Mouse (Mus musculus): Measurements from ENCODE around the gene Txnrd2. TPM values are rescaled to one million over a fixed set of nuclear protein-coding genes. Genes with fewer than 3 reads are reported as not detected.
A peak's percentile ranks its signal among the peaks of the same experiment; 100 is the strongest.

Txnrd2 gene
- polyA plus RNA-seq, 1 experiment from 2014 or later, result 26.1 TPM

- Histone ChIP-seq H3K4me3 (replicated peaks) (no peak overlapping the region), H3K4me2 (no peak overlapping the region), H3K36me3 (peaks cover 14% of the 10 kb centered on the region; the same call in 1 of the 2 replicates), H3K4me1 (replicated peaks) (peaks cover 27% of the 10 kb centered on the region), H3K9me3 (no peaks in the 10 kb centered on the region), H3K9ac (replicated peaks) (no peak overlapping the region), H3K27ac (no peak overlapping the region; the same call in 1 of the 2 replicates), H3K27me3 (peaks cover 10% of the 10 kb centered on the region; the same call in 1 of the 2 replicates)
- ATAC-seq (ENCODE audit: insufficient number of reproducible peaks, insufficient read depth, low FRiP score, low TSS enrichment, low read depth), result no peak
Observed at GRCm38 (mm10) chr16:18458661-18459060, 32.5 kb downstream of the Txnrd2 start.

GRCm38 (mm10) chr16:18459335-18459954 lies 33.3 kb downstream of the Txnrd2 start:
- ATAC-seq (ENCODE audit: insufficient number of reproducible peaks, insufficient read depth, low FRiP score, low TSS enrichment, low read depth), result peak; percentile 5; the same call in 1 of the 2 replicates
- Histone ChIP-seq H3K27ac (peak overlapping the region; percentile 56), H3K36me3 (peaks cover 12% of the 10 kb centered on the region; the same call in 1 of the 2 replicates), H3K4me3 (replicated peaks) (no peak overlapping the region), H3K27me3 (peaks cover 10% of the 10 kb centered on the region; the same call in 1 of the 2 replicates), H3K9ac (replicated peaks) (no peak overlapping the region; the same call in none of the 2 replicates), H3K4me2 (peak overlapping the region; percentile 40), H3K4me1 (replicated peaks) (peaks cover 30% of the 10 kb centered on the region), H3K9me3 (no peaks in the 10 kb centered on the region)
- 17% methylated on average over 12 of the region's 12 CpGs for WGBS

- peak; percentile 44 for ATAC-seq (ENCODE audit: insufficient number of reproducible peaks, insufficient read depth, low FRiP score, low TSS enrichment, low read depth)
- Histone ChIP-seq H3K27ac (peak overlapping the region; percentile 56), H3K9ac (replicated peaks) (no peak overlapping the region; the same call in 1 of the 2 replicates), H3K27me3 (peaks cover 10% of the 10 kb centered on the region; the same call in 1 of the 2 replicates), H3K4me2 (peak overlapping the region; percentile 40), H3K4me3 (replicated peaks) (no peak overlapping the region), H3K9me3 (no peaks in the 10 kb centered on the region), H3K36me3 (peaks cover 7% of the 10 kb centered on the region; the same call in 1 of the 2 replicates), H3K4me1 (replicated peaks) (peaks cover 30% of the 10 kb centered on the region)
- 1% methylated on average over 11 of the region's 11 CpGs for WGBS
Observed at GRCm38 (mm10) chr16:18459955-18460370, 33.8 kb downstream of the Txnrd2 start.

- Histone ChIP-seq H3K27me3 (peaks cover 10% of the 10 kb centered on the region; the same call in 1 of the 2 replicates), H3K9ac (replicated peaks) (no peak overlapping the region), H3K4me1 (replicated peaks) (peaks cover 30% of the 10 kb centered on the region), H3K4me2 (no peak overlapping the region), H3K9me3 (no peaks in the 10 kb centered on the region), H3K27ac (no peak overlapping the region), H3K4me3 (replicated peaks) (no peak overlapping the region), H3K36me3 (peaks cover 6% of the 10 kb centered on the region; the same call in 1 of the 2 replicates)
- 93% methylated on average over 3 of the region's 3 CpGs for WGBS
- ATAC-seq (ENCODE audit: insufficient number of reproducible peaks, insufficient read depth, low FRiP score, low TSS enrichment, low read depth), result no peak
Observed at GRCm38 (mm10) chr16:18460826-18461225, 34.6 kb downstream of the Txnrd2 start.

- H3K27ac ChIP-seq, result no peak overlapping the region
- WGBS, result 46% methylated on average over 9 of the region's 9 CpGs
- H3K27me3 ChIP-seq, result peaks cover 10% of the 10 kb centered on the region; the same call in 1 of the 2 replicates
- no peak overlapping the region for H3K4me2 ChIP-seq
- peak overlapping the region; percentile 28; the same call in 1 of the 2 replicates for H3K9ac ChIP-seq (replicated peaks)
- H3K9me3 ChIP-seq, result no peaks in the 10 kb centered on the region
- H3K36me3 ChIP-seq, result no peaks in the 10 kb centered on the region
- ATAC-seq (ENCODE audit: insufficient number of reproducible peaks, insufficient read depth, low FRiP score, low TSS enrichment, low read depth), result no peak
- peaks cover 30% of the 10 kb centered on the region for H3K4me1 ChIP-seq (replicated peaks)
- no peak overlapping the region for H3K4me3 ChIP-seq (replicated peaks)
Observed at GRCm38 (mm10) chr16:18462031-18462430, 35.8 kb downstream of the Txnrd2 start.

GRCm38 (mm10) chr16:18462598-18462997 lies 36.4 kb downstream of the Txnrd2 start:
- Histone ChIP-seq H3K27me3 (peaks cover 10% of the 10 kb centered on the region; the same call in 1 of the 2 replicates), H3K4me1 (replicated peaks) (peaks cover 30% of the 10 kb centered on the region), H3K36me3 (no peaks in the 10 kb centered on the region), H3K9me3 (no peaks in the 10 kb centered on the region), H3K9ac (replicated peaks) (no peak overlapping the region), H3K27ac (no peak overlapping the region), H3K4me2 (no peak overlapping the region), H3K4me3 (replicated peaks) (no peak overlapping the region)
- WGBS, result 37% methylated on average over 8 of the region's 8 CpGs
- no peak for ATAC-seq (ENCODE audit: insufficient number of reproducible peaks, insufficient read depth, low FRiP score, low TSS enrichment, low read depth)

GRCm38 (mm10) chr16:18464271-18464670 lies 38.1 kb downstream of the Txnrd2 start:
- 65% methylated on average over 3 of the region's 3 CpGs for WGBS
- no peak for ATAC-seq (ENCODE audit: insufficient number of reproducible peaks, insufficient read depth, low FRiP score, low TSS enrichment, low read depth)
- Histone ChIP-seq H3K9ac (replicated peaks) (no peak overlapping the region), H3K9me3 (no peaks in the 10 kb centered on the region), H3K4me3 (replicated peaks) (no peak overlapping the region), H3K4me2 (no peak overlapping the region), H3K4me1 (replicated peaks) (peaks cover 25% of the 10 kb centered on the region), H3K36me3 (peaks cover 7% of the 10 kb centered on the region; the same call in 1 of the 2 replicates), H3K27me3 (peaks cover 8% of the 10 kb centered on the region; the same call in 1 of the 2 replicates), H3K27ac (no peak overlapping the region)

GRCm38 (mm10) chr16:18470829-18471228 lies 44.6 kb downstream of the Txnrd2 start:
- H3K27ac ChIP-seq, result no peak overlapping the region
- 21% methylated on average over 1 of the region's 1 CpGs for WGBS

GRCm38 (mm10) chr16:18471381-18471955 lies 45.3 kb downstream of the Txnrd2 start:
- 0 out of 2 replicates have a peak, but pooled peaks cover 21% of the 10 kb centered on the region for H3K4me1 ChIP-seq (replicated peaks)
- H3K27ac ChIP-seq, result no peak overlapping the region
- ATAC-seq (ENCODE audit: insufficient number of reproducible peaks, insufficient read depth, low FRiP score, low TSS enrichment, low read depth), result no peak
- no peaks in the 10 kb centered on the region for H3K9me3 ChIP-seq
- peaks cover 16% of the 10 kb centered on the region; the same call in 1 of the 2 replicates for H3K36me3 ChIP-seq
- no peak overlapping the region for H3K4me3 ChIP-seq (replicated peaks)
- no peaks in the 10 kb centered on the region for H3K27me3 ChIP-seq
- WGBS, result 80% methylated on average over 11 of the region's 11 CpGs
- H3K4me2 ChIP-seq, result no peak overlapping the region
- no peak overlapping the region for H3K9ac ChIP-seq (replicated peaks)

More at GRCm38 (mm10) chr16:18470829-18471228, 44.6 kb downstream of the Txnrd2 start:
- Histone ChIP-seq H3K9ac (replicated peaks) (no peak overlapping the region), H3K9me3 (no peaks in the 10 kb centered on the region), H3K4me3 (replicated peaks) (no peak overlapping the region), H3K36me3 (peaks cover 16% of the 10 kb centered on the region; the same call in 1 of the 2 replicates), H3K4me2 (no peak overlapping the region), H3K4me1 (replicated peaks) (0 out of 2 replicates have a peak, but pooled peaks cover 21% of the 10 kb centered on the region), H3K27me3 (no peaks in the 10 kb centered on the region)
- ATAC-seq (ENCODE audit: insufficient number of reproducible peaks, insufficient read depth, low FRiP score, low TSS enrichment, low read depth), result no peak

GRCm38 (mm10) chr16:18471976-18472375 lies 45.8 kb downstream of the Txnrd2 start:
- ATAC-seq (ENCODE audit: insufficient number of reproducible peaks, insufficient read depth, low FRiP score, low TSS enrichment, low read depth), result no peak
- H3K9ac ChIP-seq (replicated peaks), result no peak overlapping the region
- WGBS, result 84% methylated on average over 6 of the region's 6 CpGs

GRCm38 (mm10) chr16:18472416-18472815 lies 46.2 kb downstream of the Txnrd2 start:
- 76% methylated on average over 4 of the region's 4 CpGs for WGBS

More at GRCm38 (mm10) chr16:18471976-18472375, 45.8 kb downstream of the Txnrd2 start:
- Histone ChIP-seq H3K36me3 (peaks cover 16% of the 10 kb centered on the region; the same call in 1 of the 2 replicates), H3K4me3 (replicated peaks) (no peak overlapping the region), H3K27me3 (no peaks in the 10 kb centered on the region), H3K9me3 (no peaks in the 10 kb centered on the region), H3K4me2 (no peak overlapping the region), H3K4me1 (replicated peaks) (0 out of 2 replicates have a peak, but pooled peaks cover 21% of the 10 kb centered on the region), H3K27ac (no peak overlapping the region)

More at GRCm38 (mm10) chr16:18472416-18472815, 46.2 kb downstream of the Txnrd2 start:
- H3K27me3 ChIP-seq, result no peaks in the 10 kb centered on the region
- 0 out of 2 replicates have a peak, but pooled peaks cover 21% of the 10 kb centered on the region for H3K4me1 ChIP-seq (replicated peaks)
- H3K4me2 ChIP-seq, result no peak overlapping the region
- H3K9me3 ChIP-seq, result no peaks in the 10 kb centered on the region
- peaks cover 16% of the 10 kb centered on the region; the same call in 1 of the 2 replicates for H3K36me3 ChIP-seq
- H3K4me3 ChIP-seq (replicated peaks), result no peak overlapping the region
- no peak overlapping the region for H3K9ac ChIP-seq (replicated peaks)
- ATAC-seq (ENCODE audit: insufficient number of reproducible peaks, insufficient read depth, low FRiP score, low TSS enrichment, low read depth), result no peak
- H3K27ac ChIP-seq, result peak overlapping the region; percentile 23; the same call in 1 of the 2 replicates

Data from limb, embryonic 12.5 days (tissue).